Mouse (Mus musculus) embryonic fibroblast, embryonic 13.5 days (primary cell): ENCODE results near the gene Lat2.

Experiments
- CTCF ChIP-seq: IDR thresholded peaks from 2 replicates; pipeline ENCODE4 v1.5.1; 2011; ENCODE audit warnings: mild to moderate bottlenecking, control low read depth, low read length, moderate library complexity, borderline replicate concordance; ENCODE audit not compliant: insufficient read depth
- POLR2A ChIP-seq: IDR thresholded peaks from 2 replicates; pipeline ENCODE4 v1.6.1; 2011; ENCODE audit warnings: low read depth, mild to moderate bottlenecking, control low read depth, low read length, moderate library complexity

GRCm38 (mm10) chr5:134615380-134615779 lies 555 bp upstream of the Lat2 start:
- TF ChIP-seq CTCF (no peak), POLR2A (no peak)
